ENCODE assay signal across 10 mouse cellular contexts in the genomic region with DNA sequence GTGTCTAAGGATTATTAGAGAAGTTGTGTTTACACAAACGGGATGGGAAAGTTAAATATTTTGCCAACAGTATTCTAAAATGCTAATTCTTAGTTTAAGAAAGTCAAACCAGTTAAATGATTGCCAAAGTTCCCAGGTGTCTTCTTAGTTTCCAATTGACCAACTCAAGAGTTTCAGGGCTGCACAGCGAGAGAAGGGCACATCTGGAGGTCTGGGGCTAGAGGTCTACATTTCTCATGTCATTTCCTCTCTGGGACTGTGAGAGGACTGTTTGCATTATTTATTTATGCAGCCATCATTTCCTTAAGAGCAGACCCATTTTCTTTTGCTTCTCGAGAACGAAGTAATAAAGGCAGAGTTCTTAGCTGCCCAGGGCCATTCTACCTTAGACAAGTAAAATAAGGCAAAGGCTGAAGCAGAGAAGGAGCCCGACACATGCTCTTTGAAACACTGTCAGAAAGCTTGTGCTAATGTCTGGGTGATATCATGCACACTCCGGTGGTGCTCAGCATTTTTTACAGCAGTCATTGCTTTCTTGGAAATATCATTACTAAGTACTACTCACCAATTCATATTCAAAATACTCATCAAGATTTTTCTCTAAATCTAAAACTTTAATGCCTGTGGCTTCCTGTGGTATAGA. TPM values are rescaled to one million over a fixed set of nuclear protein-coding genes. Genes with fewer than 3 reads are reported as not detected.
DNase-seq lines count a peak whose midpoint lies in the region; ATAC-seq and TF ChIP-seq lines count a peak whose summit lies in the region.
"Had no signal": no experiment of that assay in that cellular context is flagged by ENCODE, and none has a peak within 500 bp of the region (broad histone marks: within the 10 kb centered on the region; RNA-seq: fewer than 3 reads in every experiment).

No protein-coding gene starts in this region.

- no peak for TF ChIP-seq CTCF in hindbrain, postnatal 0 days (IDR thresholded peaks at IDR 0.05; ENCODE audit: low read depth)
- TF ChIP-seq CTCF in small intestine, adult 2 months (IDR thresholded peaks at IDR 0.05; ENCODE audit: extremely low read depth, insufficient read length, insufficient replicate concordance, low read depth, low read length): no peak

- ATAC-seq in heart, embryonic 13.5 days (ENCODE audit: extremely low read depth, insufficient number of reproducible peaks, low FRiP score, low TSS enrichment): no peak
- ATAC-seq in lung, embryonic 15.5 days (ENCODE audit: borderline replicate concordance, extremely low read depth, low FRiP score, low TSS enrichment): no peak
- ATAC-seq in hindbrain, postnatal 0 days: no peak

- WGBS in heart, embryonic 13.5 days: 47% methylated on average over 6 of the region's 6 CpGs
- WGBS in lung, embryonic 15.5 days: 31% methylated on average over 6 of the region's 6 CpGs
- 31% methylated on average over 6 of the region's 6 CpGs for WGBS in hindbrain, postnatal 0 days
- 57% methylated on average over 6 of the region's 6 CpGs for WGBS in small intestine, adult 2 months

- peak overlapping the region; percentile 89 for H3K9ac ChIP-seq in heart, embryonic 13.5 days
- H3K9ac ChIP-seq in lung, embryonic 15.5 days: no peak overlapping the region
- 0 out of 2 replicates have a peak overlapping the region, but pooled peaks have one; percentile 26 for H3K9ac ChIP-seq in hindbrain, postnatal 0 days (replicated peaks; ENCODE audit: low read length)

- peak overlapping the region; percentile 97 for H3K4me2 ChIP-seq in heart, embryonic 13.5 days
- H3K4me2 ChIP-seq in lung, embryonic 15.5 days: 0 out of 2 replicates have a peak overlapping the region, but pooled peaks have one; percentile 1
- peak overlapping the region; percentile 76 for H3K4me2 ChIP-seq in hindbrain, postnatal 0 days (ENCODE audit: low read depth, low read length)

- no peaks in the 10 kb centered on the region for H3K27me3 ChIP-seq in heart, embryonic 13.5 days (replicated peaks)
- H3K27me3 ChIP-seq in lung, embryonic 15.5 days: no peaks in the 10 kb centered on the region
- no peaks in the 10 kb centered on the region for H3K27me3 ChIP-seq in hindbrain, postnatal 0 days (ENCODE audit: insufficient read depth, low read length)
- no peaks in the 10 kb centered on the region for H3K27me3 ChIP-seq in small intestine, adult 2 months (ENCODE audit: control insufficient read depth, insufficient read depth, low read length)

- H3K4me1 ChIP-seq in heart, embryonic 13.5 days: peaks cover 83% of the 10 kb centered on the region
- peaks cover 51% of the 10 kb centered on the region for H3K4me1 ChIP-seq in lung, embryonic 15.5 days
- peaks cover 45% of the 10 kb centered on the region for H3K4me1 ChIP-seq in hindbrain, postnatal 0 days (ENCODE audit: insufficient read depth, low read length)
- peaks cover 14% of the 10 kb centered on the region for H3K4me1 ChIP-seq in small intestine, adult 2 months (ENCODE audit: control insufficient read depth, insufficient read depth, insufficient read length, low read length)

- H3K9me3 ChIP-seq in heart, embryonic 13.5 days: no peaks in the 10 kb centered on the region
- H3K9me3 ChIP-seq in lung, embryonic 15.5 days: no peaks in the 10 kb centered on the region
- H3K9me3 ChIP-seq in hindbrain, postnatal 0 days (ENCODE audit: low read length): no peaks in the 10 kb centered on the region

- intact Hi-C loops in left cerebral cortex, postnatal 14 days (cut with DNase I): no loop called here

- no peak for DNase-seq in heart, adult 9 months (ENCODE audit: low spot score in 2 of 2)
- DNase-seq in lung, postnatal 36 days: no peak
- DNase-seq in hindbrain, postnatal 0 days (ENCODE audit: low spot score): no peak
- no peak for DNase-seq in left cerebral cortex, postnatal 14 days (ENCODE audit: low spot score in 2 of 2)
- DNase-seq: right cerebral cortex, postnatal 14 days; thymus, postnatal 4 days had no signal

- no peaks in the 10 kb centered on the region for H3K36me3 ChIP-seq in heart, embryonic 13.5 days
- no peaks in the 10 kb centered on the region for H3K36me3 ChIP-seq in lung, embryonic 15.5 days
- H3K36me3 ChIP-seq in hindbrain, postnatal 0 days (ENCODE audit: insufficient read depth, low read length): no peaks in the 10 kb centered on the region
- no peaks in the 10 kb centered on the region for H3K36me3 ChIP-seq in small intestine, adult 2 months (ENCODE audit: control insufficient read depth, insufficient read depth, low read length)

- H3K27ac ChIP-seq in heart, embryonic 13.5 days (replicated peaks): no peak overlapping the region
- H3K27ac ChIP-seq in lung, embryonic 15.5 days: no peak overlapping the region
- H3K27ac ChIP-seq in hindbrain, postnatal 0 days: no peak overlapping the region
- H3K27ac ChIP-seq in small intestine, adult 2 months (ENCODE audit: insufficient read depth, low read depth, low read length): peak overlapping the region; percentile 0; the same call in 1 of the 2 replicates

- H3K4me3 ChIP-seq in heart, embryonic 13.5 days: 0 out of 2 replicates have a peak overlapping the region, but pooled peaks have one; percentile 74
- H3K4me3 ChIP-seq in lung, embryonic 15.5 days: no peak overlapping the region
- H3K4me3 ChIP-seq in hindbrain, postnatal 0 days (ENCODE audit: low read length): peak overlapping the region; percentile 11; the same call in 1 of the 2 replicates
- H3K4me3 ChIP-seq in small intestine, adult 2 months (ENCODE audit: low read depth, low read length): no peak overlapping the region
- H3K4me3 ChIP-seq: myocyte had no signal

- no peak for TF ChIP-seq POLR2A in small intestine, adult 2 months (IDR thresholded peaks at IDR 0.05; ENCODE audit: low read depth, low read length)

RNA-seq across cellular contexts. Expression of a gene that starts 4.5 kb away (rescaled TPM):
- 9.5 and 9.8 TPM in 2 replicates for polyA plus RNA-seq in heart, embryonic 13.5 days (2015; fragmentation: Nextera tagmentation; extraction: Ambion mirVana)
- polyA plus RNA-seq in lung, embryonic 15.5 days (2015; fragmentation: Nextera tagmentation; extraction: Ambion mirVana): 13.3 and 14.5 TPM in 2 replicates
- total RNA-seq in hindbrain, postnatal 0 days (2014; rRNA removed): 11.2 and 11.6 TPM in 2 replicates
- 11.4 and 11.6 TPM in 2 replicates for polyA plus RNA-seq in hindbrain, postnatal 0 days (2015; fragmentation: Nextera tagmentation; extraction: Ambion mirVana)
- polyA plus RNA-seq in small intestine, adult 2 months (2012; rRNA removed): 1.6 and 2.8 TPM in 2 replicates
- 1 to 10 TPM; 6.6 to 7.1 TPM for total RNA-seq in left cerebral cortex, postnatal 14 days (2021)

RNA-seq across cellular contexts. Expression of a gene that starts 55.5 kb away (rescaled TPM):
- 6.3 and 7.0 TPM in 2 replicates for polyA plus RNA-seq in heart, embryonic 13.5 days (2015; fragmentation: Nextera tagmentation; extraction: Ambion mirVana)
- polyA plus RNA-seq in lung, embryonic 15.5 days (2015; fragmentation: Nextera tagmentation; extraction: Ambion mirVana): 11.4 and 13.3 TPM in 2 replicates
- 16.1 and 18.7 TPM in 2 replicates for total RNA-seq in hindbrain, postnatal 0 days (2014; rRNA removed)
- 11.0 and 11.1 TPM in 2 replicates for polyA plus RNA-seq in hindbrain, postnatal 0 days (2015; fragmentation: Nextera tagmentation; extraction: Ambion mirVana)
- 1.7 and 4.1 TPM in 2 replicates for polyA plus RNA-seq in small intestine, adult 2 months (2012; rRNA removed)
- 1 to 10 TPM; 9.4 to 9.9 TPM for total RNA-seq in left cerebral cortex, postnatal 14 days (2021)

RNA-seq across cellular contexts. Expression of a gene that starts 56.7 kb away (rescaled TPM):
- 7.8 and 8.2 TPM in 2 replicates for polyA plus RNA-seq in heart, embryonic 13.5 days (2015; fragmentation: Nextera tagmentation; extraction: Ambion mirVana)
- 10.0 and 10.1 TPM in 2 replicates for polyA plus RNA-seq in lung, embryonic 15.5 days (2015; fragmentation: Nextera tagmentation; extraction: Ambion mirVana)
- 2.8 and 3.6 TPM in 2 replicates for total RNA-seq in hindbrain, postnatal 0 days (2014; rRNA removed)
- 4.1 and 5.5 TPM in 2 replicates for polyA plus RNA-seq in hindbrain, postnatal 0 days (2015; fragmentation: Nextera tagmentation; extraction: Ambion mirVana)
- polyA plus RNA-seq in small intestine, adult 2 months (2012; rRNA removed): 0.03 and 0.09 TPM in 2 replicates
- total RNA-seq in left cerebral cortex, postnatal 14 days (2021): 1 to 10 TPM; 7.7 to 8.7 TPM

Comparison
In these comparisons a context has a peak if more than half of its experiments do, and no peak if none do; other contexts are left out.
1. H3K4me2 ChIP-seq: peak in every context shown above with its lines; median percentile 97 in heart, embryonic 13.5 days; 76 in hindbrain, postnatal 0 days; 1 in lung, embryonic 15.5 days.
2. H3K4me3 ChIP-seq: peak in heart, embryonic 13.5 days (single experiment) and hindbrain, postnatal 0 days (single experiment); none in lung, embryonic 15.5 days (single experiment) and small intestine, adult 2 months (single experiment).